Mouse (Mus musculus) intestine, embryonic 16.5 days (tissue): Measurements from ENCODE around the gene Ttc5. TPM values are rescaled to one million over a fixed set of nuclear protein-coding genes. Genes with fewer than 3 reads are reported as not detected.
"Not testable (repeated sequence)": the region's sequence is repeated elsewhere in the genome, so short reads cannot be mapped to it uniquely, and the experiment has no call there.

Experiments
- ATAC-seq: fragments of 200-750 bp; cut with Nextera tagmentation; 2 replicates; pipeline ENCODE4 v1.8.0; 2017; ENCODE audit warnings: moderate TSS enrichment, moderate library complexity
- H3K27ac ChIP-seq: fragments of 300-500 bp; sonication (generic); 2 replicates; pipeline ENCODE4 v1.5.1; 2014; ENCODE audit warnings: mild to moderate bottlenecking, low read length
- H3K27me3 ChIP-seq: fragments of 300-500 bp; sonication (generic); replicated peaks from 2 replicates; pipeline ENCODE4 v1.6.1; 2014; ENCODE audit warnings: low read length, control low read depth, mixed read lengths; ENCODE audit not compliant: control insufficient read depth, insufficient read depth
- H3K36me3 ChIP-seq: fragments of 300-500 bp; sonication (generic); 2 replicates; pipeline ENCODE4 v1.6.1; 2014; ENCODE audit warnings: low read length, control low read depth; ENCODE audit not compliant: control insufficient read depth, insufficient read depth
- H3K4me1 ChIP-seq: fragments of 300-500 bp; sonication (generic); 2 replicates; pipeline ENCODE4 v1.6.1; 2014; ENCODE audit warnings: low read length, control low read depth, mixed read lengths; ENCODE audit not compliant: control insufficient read depth, insufficient read depth
- H3K4me2 ChIP-seq: fragments of 300-500 bp; sonication (generic); 2 replicates; pipeline ENCODE4 v1.6.1; 2014; ENCODE audit warnings: low read depth, low read length, control low read depth
- H3K4me3 ChIP-seq: fragments of 300-500 bp; sonication (generic); 2 replicates; pipeline ENCODE4 v1.5.1; 2014; ENCODE audit warnings: mild to moderate bottlenecking, low read length
- H3K9ac ChIP-seq: fragments of 300-500 bp; sonication (generic); 2 replicates; pipeline ENCODE4 v1.6.1; 2014; ENCODE audit warnings: low read depth, low read length
- H3K9me3 ChIP-seq: fragments of 300-500 bp; sonication (generic); 2 replicates; pipeline ENCODE4 v1.6.1; 2016; ENCODE audit warnings: low read length, control low read depth; ENCODE audit not compliant: control insufficient read depth
- WGBS: fragments of 180-500 bp; shearing (Covaris S2); extraction: QIAGEN DNeasy Blood & Tissue Kit; methylation state at CpG from one replicate; pipeline ENCODE4 v1.1.7; 2014; 5-methylcytosine and 5-hydroxymethylcytosine counted together
- polyA plus RNA-seq: library from polyadenylated mRNA; unstranded; fragments of >200 nt; fragmentation: Nextera tagmentation; extraction: Ambion mirVana; gene quantifications from 2 replicates; pipeline ENCODE4 v1.2.1, GENCODE M21; 2015

Ttc5 gene
- polyA plus RNA-seq = 52.6 and 60.4 TPM in 2 replicates

DNA sequence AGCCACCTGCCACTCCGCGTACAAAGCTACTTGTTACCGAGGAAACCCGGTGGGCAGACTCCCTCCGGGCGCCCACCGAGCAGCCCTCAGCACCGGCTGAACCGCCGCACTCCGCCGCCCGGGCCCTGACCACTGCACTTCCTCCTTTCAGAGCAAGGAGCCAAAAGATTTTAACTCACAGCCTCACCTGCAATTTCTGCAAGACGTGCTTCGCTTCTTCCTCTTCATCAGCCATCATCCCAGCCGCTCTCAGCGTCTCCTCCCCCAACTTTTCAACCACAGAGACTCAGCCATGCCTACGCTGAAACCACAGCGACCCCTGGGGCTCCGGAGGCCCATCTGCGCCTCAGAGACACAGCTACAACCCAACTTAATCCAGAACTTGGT is at the start of gene Ttc5:
Gene Ttc5, minus strand, starts transcription at position 269 of the 387 bp plus-strand sequence.
- peaks cover 6% of the 10 kb centered on the region for H3K4me1 ChIP-seq
- ATAC-seq = peak; percentile 96

DNA sequence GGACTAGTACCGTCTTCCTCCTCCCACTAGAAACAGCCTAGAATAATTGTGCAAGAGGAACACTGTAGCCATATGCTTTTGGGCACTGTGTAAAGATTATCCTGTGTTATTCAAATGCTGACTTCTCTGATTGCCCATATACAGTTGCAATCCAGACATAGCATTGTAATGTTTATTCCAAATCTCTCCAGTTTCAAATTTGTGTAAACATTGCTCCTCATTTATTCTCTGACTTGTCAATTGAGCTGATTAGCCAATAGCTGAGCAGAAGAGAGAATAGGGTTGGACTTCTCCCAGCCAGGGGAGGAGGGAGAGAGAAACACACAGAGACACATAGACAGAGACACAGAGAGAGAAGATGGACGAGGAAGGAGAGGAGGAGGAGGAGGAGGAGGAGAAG is 49.1 kb upstream of the Ttc5 start:
- no peak overlapping the region for H3K4me3 ChIP-seq
- ATAC-seq = peak; percentile 58
- H3K9ac ChIP-seq = no peak overlapping the region
- peaks cover 3% of the 10 kb centered on the region for H3K36me3 ChIP-seq
- peak overlapping the region; percentile 13 for H3K27ac ChIP-seq
- 48% methylated on average over 2 of the region's 2 CpGs for WGBS
- no peaks in the 10 kb centered on the region for H3K4me1 ChIP-seq
- H3K4me2 ChIP-seq = no peak overlapping the region
- no peaks in the 10 kb centered on the region for H3K9me3 ChIP-seq
- H3K27me3 ChIP-seq = no peaks in the 10 kb centered on the region

More for the DNA sequence above, at the start of gene Ttc5:
- Histone ChIP-seq H3K9ac (peak within 1 kb of the TSS; percentile 89), H3K27ac (peak within 1 kb of the TSS; percentile 59), H3K4me2 (peak within 1 kb of the TSS; percentile 63), H3K9me3 (no peaks in the 10 kb centered on the region), H3K36me3 (peaks cover 9% of the 10 kb centered on the region), H3K27me3 (no peaks in the 10 kb centered on the region), H3K4me3 (peak within 1 kb of the TSS; percentile 91)
- WGBS = under 1% methylated on average over 21 of the region's 21 CpGs

DNA sequence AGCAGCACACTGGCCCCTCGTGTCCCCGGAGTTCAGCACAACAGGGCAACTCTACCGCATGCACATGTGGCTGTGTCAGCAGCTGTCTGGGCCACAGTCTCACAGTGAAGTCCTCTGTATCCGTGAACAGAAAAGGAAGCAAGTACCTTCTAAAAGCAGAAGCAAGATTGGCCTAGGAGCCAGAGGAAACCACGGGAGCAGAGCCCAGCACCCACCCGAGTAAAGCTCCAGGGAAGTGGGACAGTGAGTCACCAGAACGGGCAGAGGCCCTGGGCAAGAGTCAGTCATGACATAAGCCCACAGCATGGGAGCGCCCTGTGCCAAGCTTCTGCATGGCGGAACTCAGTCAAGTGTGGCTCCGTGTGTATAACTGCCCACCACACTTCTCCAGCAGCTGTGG is 48.6 kb upstream of the Ttc5 start:
- Histone ChIP-seq H3K9ac (no peak overlapping the region), H3K4me2 (no peak overlapping the region), H3K4me3 (no peak overlapping the region), H3K27ac (peak overlapping the region; percentile 13), H3K36me3 (peaks cover 3% of the 10 kb centered on the region), H3K27me3 (no peaks in the 10 kb centered on the region), H3K4me1 (no peaks in the 10 kb centered on the region), H3K9me3 (no peaks in the 10 kb centered on the region)
- ATAC-seq = 0 out of 2 replicates have a peak, but pooled peaks have one; percentile 25
- WGBS = 77% methylated on average over 10 of the region's 10 CpGs

DNA sequence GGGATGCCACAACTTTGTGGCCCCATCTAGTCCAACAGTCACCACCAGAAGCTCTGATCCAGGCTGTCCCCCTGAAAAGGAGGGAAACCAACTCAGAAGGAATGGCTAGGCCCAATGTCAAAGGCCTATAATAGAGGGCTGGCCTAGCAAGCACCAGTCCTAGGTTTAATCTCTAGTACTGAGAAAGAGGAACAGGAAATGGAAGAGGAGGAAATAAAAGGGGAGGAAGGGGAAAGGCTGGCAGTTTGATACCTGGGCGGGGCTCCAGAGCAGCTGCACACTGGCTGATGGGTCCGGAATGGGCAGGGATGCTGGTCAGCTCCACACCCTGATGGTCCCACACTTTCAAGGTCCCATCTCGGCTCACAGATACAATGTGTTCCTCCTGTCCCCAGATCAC is 44.6 kb upstream of the Ttc5 start:
- H3K36me3 ChIP-seq = peaks cover 6% of the 10 kb centered on the region; the same call in 1 of the 2 replicates
- no peak overlapping the region for H3K4me2 ChIP-seq
- H3K9ac ChIP-seq = no peak overlapping the region
- no peaks in the 10 kb centered on the region for H3K27me3 ChIP-seq
- WGBS = 69% methylated on average over 3 of the region's 3 CpGs
- ATAC-seq = no peak
- no peak overlapping the region for H3K4me3 ChIP-seq
- no peaks in the 10 kb centered on the region for H3K9me3 ChIP-seq
- no peaks in the 10 kb centered on the region for H3K4me1 ChIP-seq
- no peak overlapping the region for H3K27ac ChIP-seq

DNA sequence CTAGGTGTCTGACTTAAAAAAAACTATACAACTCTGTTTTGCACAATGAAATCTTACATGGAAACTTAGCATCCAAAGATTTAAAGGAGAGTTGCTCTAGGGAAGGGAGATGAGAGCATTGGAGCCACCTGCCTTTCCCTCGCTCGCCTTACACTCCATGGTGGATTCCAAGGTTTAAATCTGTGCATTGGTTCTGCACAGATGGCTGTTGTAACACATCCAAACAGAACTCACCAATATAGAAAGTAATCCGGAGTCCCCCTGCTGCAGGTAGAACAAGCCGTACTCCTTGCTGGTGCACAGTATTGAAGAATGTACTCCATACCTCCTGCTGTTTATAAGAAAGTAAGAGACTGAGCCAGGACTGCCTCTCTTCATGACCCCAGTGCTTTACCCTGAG is 41.3 kb upstream of the Ttc5 start:
- Histone ChIP-seq H3K36me3 (peaks cover 13% of the 10 kb centered on the region), H3K4me1 (no peaks in the 10 kb centered on the region), H3K4me3 (no peak overlapping the region), H3K9ac (no peak overlapping the region), H3K27ac (no peak overlapping the region), H3K27me3 (no peaks in the 10 kb centered on the region), H3K4me2 (no peak overlapping the region), H3K9me3 (no peaks in the 10 kb centered on the region)
- 91% methylated on average over 4 of the region's 4 CpGs for WGBS
- no peak for ATAC-seq

DNA sequence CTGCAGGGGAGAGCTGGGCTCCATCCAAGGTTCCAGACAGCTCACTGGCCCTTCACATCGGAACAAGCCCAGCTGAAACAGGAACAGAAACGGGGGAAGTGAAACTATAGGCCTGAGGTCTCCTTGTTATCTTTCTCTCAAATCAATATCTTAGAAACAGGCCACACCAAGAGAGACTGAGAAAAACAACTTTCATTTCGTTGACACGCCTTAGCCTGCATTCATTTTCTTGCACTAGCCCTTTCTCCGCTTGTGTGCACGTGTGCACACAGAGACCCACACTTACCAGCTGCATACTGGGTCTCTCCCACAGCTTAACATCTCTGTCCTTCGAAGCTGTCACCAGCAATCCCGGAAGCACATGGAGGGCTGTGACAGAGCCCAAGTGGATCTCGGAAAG is 38.9 kb upstream of the Ttc5 start:
- Histone ChIP-seq H3K9me3 (no peaks in the 10 kb centered on the region), H3K36me3 (peaks cover 20% of the 10 kb centered on the region), H3K9ac (no peak overlapping the region), H3K4me2 (no peak overlapping the region), H3K27ac (no peak overlapping the region), H3K4me1 (no peaks in the 10 kb centered on the region), H3K4me3 (no peak overlapping the region), H3K27me3 (no peaks in the 10 kb centered on the region)
- WGBS = 86% methylated on average over 9 of the region's 9 CpGs
- ATAC-seq = no peak

DNA sequence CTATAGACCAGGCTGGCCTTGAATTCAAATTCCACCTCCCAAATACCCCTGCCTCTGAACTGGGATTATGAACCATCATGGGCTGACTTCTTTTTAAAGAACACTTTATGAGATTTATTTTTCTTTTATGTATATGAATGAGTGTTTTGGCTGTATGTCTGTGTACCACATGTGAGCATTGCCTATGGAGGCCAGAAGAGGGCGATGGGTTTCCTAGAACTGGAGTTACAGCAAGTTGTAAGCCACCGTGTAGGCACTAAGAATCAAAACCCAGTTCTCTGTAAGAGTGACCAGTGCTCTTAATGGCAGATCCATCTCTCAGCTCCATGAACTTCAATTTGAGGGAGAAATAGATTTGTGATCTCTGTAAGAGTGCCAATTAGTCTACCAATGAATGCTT is 37.9 kb upstream of the Ttc5 start:
- Histone ChIP-seq H3K4me1 (no peaks in the 10 kb centered on the region), H3K27ac (no peak overlapping the region), H3K9me3 (no peaks in the 10 kb centered on the region), H3K27me3 (no peaks in the 10 kb centered on the region), H3K9ac (no peak overlapping the region), H3K4me3 (no peak overlapping the region), H3K4me2 (no peak overlapping the region), H3K36me3 (peaks cover 19% of the 10 kb centered on the region)
- WGBS = 80% methylated on average over 2 of the region's 2 CpGs
- no peak for ATAC-seq

DNA sequence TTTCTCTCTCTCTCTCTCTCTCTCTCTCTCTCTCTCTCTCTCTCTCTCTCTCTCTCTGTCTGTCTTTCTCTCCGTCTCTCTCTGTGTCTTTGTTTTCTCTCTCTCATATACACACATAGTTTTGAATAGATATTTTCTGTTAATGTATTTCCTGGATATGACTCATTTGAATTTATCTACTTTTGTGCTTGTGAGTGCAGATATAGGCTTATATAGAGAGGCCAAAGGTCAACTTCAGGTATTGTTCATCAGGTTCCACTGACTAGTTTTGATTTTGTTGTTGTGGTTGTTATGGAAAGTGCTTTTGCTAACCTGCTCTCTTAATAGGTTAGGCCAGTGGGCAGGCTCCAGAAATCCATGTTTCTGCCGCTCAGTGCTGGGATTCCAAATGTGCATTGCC is 27.7 kb upstream of the Ttc5 start:
- Histone ChIP-seq H3K4me2 (no peak overlapping the region), H3K4me1 (no peaks in the 10 kb centered on the region), H3K36me3 (peaks cover 3% of the 10 kb centered on the region), H3K27me3 (no peaks in the 10 kb centered on the region), H3K9ac (no peak overlapping the region), H3K9me3 (no peaks in the 10 kb centered on the region), H3K27ac (peak overlapping the region; percentile 62), H3K4me3 (no peak overlapping the region)
- peak; percentile 70 for ATAC-seq
- 85% methylated on average over 2 of the region's 2 CpGs for WGBS

DNA sequence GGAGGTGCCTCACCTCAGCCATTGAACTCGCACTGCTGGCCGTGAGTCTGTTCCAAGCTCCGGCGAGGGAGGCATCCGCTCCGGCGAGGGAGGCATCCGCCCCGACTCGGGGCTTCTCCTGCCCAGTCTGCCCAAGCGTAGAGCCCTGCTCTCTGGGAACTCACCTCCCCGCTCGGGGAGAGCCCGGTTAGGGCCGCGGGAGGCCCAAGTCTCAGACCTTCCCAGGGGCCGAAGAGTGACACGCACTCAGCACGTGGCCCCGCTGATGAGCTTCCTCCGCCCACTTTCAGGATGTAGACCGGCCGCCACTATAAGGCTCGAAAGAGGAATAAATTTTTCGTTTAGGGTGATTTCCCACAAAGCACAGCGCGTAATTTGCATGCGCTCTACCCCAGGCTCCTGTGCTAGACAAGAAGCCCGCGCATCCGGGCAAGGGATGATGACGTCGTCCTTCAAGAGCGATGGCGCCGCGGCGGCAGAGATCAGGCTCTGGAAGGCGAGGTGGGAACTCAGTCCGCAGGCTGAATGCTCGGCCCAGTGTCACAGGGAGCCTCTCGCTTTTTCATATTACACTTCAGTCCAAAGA is 22.3 kb upstream of the Ttc5 start, which contains the start of the genes Ccnb1ip1 and Parp2:
Gene Ccnb1ip1, minus strand, starts transcription at position 246 of the 586 bp plus-strand sequence.
Gene Parp2, plus strand, starts transcription at position 355 of the 586 bp plus-strand sequence.
- Histone ChIP-seq H3K27me3 (no peaks in the 10 kb centered on the region), H3K9me3 (no peaks in the 10 kb centered on the region), H3K4me1 (no peaks in the 10 kb centered on the region), H3K4me2 (peak within 1 kb of the TSS; percentile 51), H3K9ac (peak within 1 kb of the TSS; percentile 73), H3K4me3 (peak within 1 kb of the TSS; percentile 61), H3K36me3 (no peaks in the 10 kb centered on the region), H3K27ac (peak within 1 kb of the TSS; percentile 71)
- peak; percentile 100 for ATAC-seq
- under 1% methylated on average over 42 of the region's 42 CpGs for WGBS

DNA sequence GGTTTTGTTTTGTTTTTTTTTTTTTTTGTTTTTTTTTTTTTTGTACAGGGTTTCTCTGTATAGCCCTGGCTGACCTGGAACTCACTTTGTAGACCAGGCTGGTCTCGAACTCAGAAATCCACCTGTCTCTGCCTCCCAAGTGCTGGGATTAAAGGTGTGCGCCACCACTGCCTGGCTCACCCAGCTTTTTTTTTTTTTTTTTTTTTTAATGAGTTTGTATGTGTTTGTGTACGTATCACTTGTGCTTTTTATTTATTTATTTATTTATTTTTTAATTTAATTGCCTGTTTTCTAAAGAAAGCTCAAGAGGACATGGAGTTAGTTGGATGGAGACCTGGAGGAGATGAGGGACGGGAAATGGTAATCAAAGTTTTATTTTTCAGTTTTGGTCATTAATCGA is 21.1 kb upstream of the Ttc5 start:
- H3K9ac ChIP-seq, H3K9me3 ChIP-seq, H3K36me3 ChIP-seq, H3K27me3 ChIP-seq, H3K27ac ChIP-seq, ATAC-seq, H3K4me1 ChIP-seq, H3K4me3 ChIP-seq: not testable (repeated sequence)
- WGBS = 85% methylated on average over 5 of the region's 5 CpGs
- H3K4me2 ChIP-seq = 0 out of 2 replicates have a peak overlapping the region, but pooled peaks have one; percentile 3
